Mouse (Mus musculus): ENCODE results near the gene Nudt21. TPM values are rescaled to one million over a fixed set of nuclear protein-coding genes. Genes with fewer than 3 reads are reported as not detected.

Nudt21 gene
- 81.2 and 110 TPM in 2 replicates for polyA plus RNA-seq (2012; rRNA removed)

GRCm38 (mm10) chr8:94036944-94037524, at the start of gene Nudt21, which contains the start of gene Ogfod1:
TSS of gene Nudt21 (minus strand) at chr8:94037031.
TSS of gene Ogfod1 (plus strand) at chr8:94037198.

DNA sequence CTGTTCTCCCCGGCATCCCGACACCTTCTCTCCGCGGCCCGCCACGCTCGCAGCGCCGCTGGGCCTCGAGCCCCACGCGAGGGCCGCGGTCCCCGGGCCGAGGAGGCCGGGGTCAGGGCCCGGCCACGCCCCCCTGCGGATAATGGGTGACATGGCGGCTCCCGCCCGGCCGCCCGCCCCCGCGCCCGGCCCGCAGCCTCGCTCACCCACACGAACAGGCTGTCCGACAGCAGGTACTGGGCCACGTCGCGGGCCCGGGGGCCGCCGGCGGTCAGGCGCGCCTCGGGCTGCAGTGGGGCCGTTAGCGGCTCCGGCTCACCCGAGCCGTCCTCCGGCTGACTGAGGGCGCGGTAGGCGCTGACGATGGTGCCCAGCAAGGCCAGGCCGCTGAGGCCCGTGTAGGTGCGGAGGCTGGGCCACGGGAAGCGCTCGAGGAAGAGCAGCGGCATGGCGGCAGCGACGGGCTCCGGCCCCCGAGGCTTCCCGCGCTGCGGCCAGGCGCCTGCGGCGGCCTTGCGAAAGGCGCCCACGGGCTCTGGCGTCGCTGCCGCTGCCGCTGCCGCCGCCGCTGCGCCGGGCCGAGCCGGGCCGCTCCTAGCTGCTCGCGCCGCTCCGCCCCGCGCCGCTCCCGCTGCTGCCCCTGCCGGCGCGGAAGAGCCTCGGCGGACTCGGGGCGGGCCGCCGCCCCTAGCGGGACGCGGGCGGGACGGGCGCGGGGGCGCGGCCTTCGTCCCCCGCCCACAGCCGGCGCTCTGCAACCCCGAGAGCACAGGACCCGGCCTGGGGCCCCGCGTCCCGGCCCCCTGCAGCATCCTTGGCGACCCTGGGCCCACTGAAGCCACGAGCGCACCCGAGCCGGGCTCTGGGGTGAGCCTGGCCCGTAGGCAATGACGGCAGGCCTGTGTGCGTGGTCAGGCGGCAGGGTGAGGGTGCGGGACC, 24.5 kb downstream of the Nudt21 start, which contains the start of gene Amfr:
Gene Amfr (minus strand): TSS at position 830 of the 939 bp plus-strand sequence.

Other genes starting within 250 kb of the Nudt21 start
- 328 and 334 TPM in 2 replicates for gene Gnao1, start 227.1 kb downstream of the Nudt21 start, polyA plus RNA-seq (2012; rRNA removed)
- gene Amfr, start 24.2 kb downstream of the Nudt21 start, polyA plus RNA-seq (2012; rRNA removed): 74.8 and 78.1 TPM in 2 replicates
- gene Ogfod1, start 167 bp upstream of the Nudt21 start, polyA plus RNA-seq (2012; rRNA removed): 12.4 and 14.3 TPM in 2 replicates
- gene Bbs2, start 61.9 kb upstream of the Nudt21 start, polyA plus RNA-seq (2012; rRNA removed): 55.0 and 62.2 TPM in 2 replicates
- not detected in 2 replicates for gene Mt4, start 100.2 kb upstream of the Nudt21 start, polyA plus RNA-seq (2012; rRNA removed)
- gene Mt3, start 115.6 kb upstream of the Nudt21 start, polyA plus RNA-seq (2012; rRNA removed): 148 and 175 TPM in 2 replicates
- gene Mt2, start 135.6 kb upstream of the Nudt21 start, polyA plus RNA-seq (2012; rRNA removed): 25.5 and 30.4 TPM in 2 replicates
- 56.7 and 61.3 TPM in 2 replicates for gene Mt1, start 142.1 kb upstream of the Nudt21 start, polyA plus RNA-seq (2012; rRNA removed)
- 66.0 and 67.6 TPM in 2 replicates for gene Nup93, start 177.5 kb upstream of the Nudt21 start, polyA plus RNA-seq (2012; rRNA removed)